Mouse (Mus musculus): ENCODE measurements around the gene Lpp. TPM values are rescaled to one million over a fixed set of nuclear protein-coding genes. Genes with fewer than 3 reads are reported as not detected.

Lpp gene
- polyA plus RNA-seq, 1 experiment, result 256 TPM

DNA sequence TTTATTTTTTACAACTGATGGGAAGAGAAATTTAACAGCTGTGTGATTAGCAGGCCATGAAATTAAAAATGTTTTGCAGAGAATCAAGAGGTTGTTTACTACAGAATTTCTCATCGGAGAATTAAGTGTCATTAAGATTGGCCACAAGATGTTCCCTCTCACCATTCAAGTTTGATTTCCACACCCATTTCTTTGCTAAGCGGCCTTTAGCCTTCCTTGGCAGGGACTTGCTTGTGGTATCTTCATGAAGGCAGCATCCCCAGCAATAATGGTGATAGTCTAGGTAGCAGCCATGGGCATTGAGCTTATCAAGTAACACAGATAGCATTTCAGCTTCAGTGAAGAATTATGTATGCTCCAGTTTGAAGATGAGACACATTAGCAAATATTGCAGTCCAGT, 183.7 kb downstream of the Lpp start:
- no peaks in the 10 kb centered on the region; the same call in 1 of the 2 replicates for H3K4me1 ChIP-seq (ENCODE audit: control insufficient read depth, insufficient read depth, low read length)
- H3K27ac ChIP-seq (ENCODE audit: insufficient read depth, low read length), result no peak overlapping the region
- TF ChIP-seq CTCF (IDR thresholded peaks at IDR 0.05; ENCODE audit: borderline replicate concordance, insufficient read depth, low read length) (no peak), POLR2A (IDR thresholded peaks at IDR 0.05; ENCODE audit: low read depth, low read length) (no peak)
- H3K4me3 ChIP-seq (ENCODE audit: insufficient read depth, low read length), result no peak overlapping the region

DNA sequence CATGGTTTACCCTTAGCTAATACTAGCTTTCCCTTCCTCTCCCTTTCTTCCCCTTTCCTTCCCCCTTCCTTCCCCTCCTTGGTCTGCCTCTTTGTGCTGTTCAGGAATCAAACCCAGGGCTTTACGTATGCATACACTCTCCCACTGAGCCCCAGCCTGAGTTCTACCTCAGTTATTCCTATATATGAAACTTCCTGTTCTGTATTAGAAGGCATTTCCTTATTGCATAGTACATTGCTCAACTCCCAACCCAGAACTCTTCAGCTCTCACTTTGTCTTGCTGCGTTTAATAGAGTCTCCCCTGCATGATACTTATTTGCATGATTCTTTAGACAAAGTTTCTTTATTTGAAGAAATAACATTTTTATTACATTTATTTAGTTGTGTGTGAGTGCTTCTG, 184.5 kb downstream of the Lpp start:
- H3K27ac ChIP-seq (ENCODE audit: insufficient read depth, low read length), result no peak overlapping the region
- no peak overlapping the region for H3K4me3 ChIP-seq (ENCODE audit: insufficient read depth, low read length)
- TF ChIP-seq POLR2A (IDR thresholded peaks at IDR 0.05; ENCODE audit: low read depth, low read length), result no peak
- TF ChIP-seq CTCF (IDR thresholded peaks at IDR 0.05; ENCODE audit: borderline replicate concordance, insufficient read depth, low read length), result no peak
- H3K4me1 ChIP-seq (ENCODE audit: control insufficient read depth, insufficient read depth, low read length), result no peaks in the 10 kb centered on the region; the same call in 1 of the 2 replicates

DNA sequence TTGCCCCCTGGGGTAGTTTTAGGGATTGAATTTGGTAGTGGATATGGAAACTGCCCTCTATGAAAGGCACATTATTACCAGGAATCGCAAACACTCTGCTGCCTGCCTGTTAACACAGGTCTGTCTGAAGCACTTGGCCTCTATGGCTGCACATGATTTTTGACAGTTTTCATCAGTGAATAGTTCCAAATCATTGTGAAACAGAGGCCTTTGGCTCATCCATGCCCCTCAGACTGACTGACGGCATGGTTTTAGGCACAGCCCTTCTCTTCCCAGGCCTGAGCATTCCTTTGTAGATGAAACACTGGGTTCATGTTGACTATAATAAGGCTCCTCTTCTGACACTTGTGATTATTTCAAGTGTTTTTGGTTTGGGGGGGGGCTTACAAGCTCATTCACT, 189.5 kb downstream of the Lpp start:
- Histone ChIP-seq H3K27ac (ENCODE audit: insufficient read depth, low read length) (no peak overlapping the region), H3K4me3 (ENCODE audit: insufficient read depth, low read length) (no peak overlapping the region), H3K4me1 (ENCODE audit: control insufficient read depth, insufficient read depth, low read length) (no peaks in the 10 kb centered on the region)
- no peak for TF ChIP-seq POLR2A (IDR thresholded peaks at IDR 0.05; ENCODE audit: low read depth, low read length)
- no peak for TF ChIP-seq CTCF (IDR thresholded peaks at IDR 0.05; ENCODE audit: borderline replicate concordance, insufficient read depth, low read length)

DNA sequence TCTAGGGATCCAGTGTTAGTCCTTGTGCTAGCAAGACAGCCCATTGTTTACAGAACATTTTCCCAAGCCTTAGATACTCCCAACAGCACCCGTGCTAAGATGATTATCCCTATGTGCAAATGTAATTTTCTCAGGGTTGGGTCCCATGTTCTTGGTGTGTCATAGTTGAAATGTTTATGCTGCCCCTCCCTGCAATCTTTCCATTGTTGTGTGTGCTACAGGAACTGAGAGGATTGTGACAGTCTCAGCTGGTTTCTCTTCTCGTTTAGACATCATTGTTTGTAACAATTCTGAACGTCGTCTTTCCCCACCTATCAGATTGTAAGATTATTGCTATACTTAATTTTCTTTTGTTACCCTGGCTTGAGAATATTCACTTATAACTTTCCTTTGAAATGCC, 200.2 kb downstream of the Lpp start:
- H3K4me1 ChIP-seq (ENCODE audit: control insufficient read depth, insufficient read depth, low read length), result no peaks in the 10 kb centered on the region; the same call in none of the 2 replicates
- H3K27ac ChIP-seq (ENCODE audit: insufficient read depth, low read length), result no peak overlapping the region
- H3K4me3 ChIP-seq (ENCODE audit: insufficient read depth, low read length), result no peak overlapping the region
- no peak for TF ChIP-seq CTCF (IDR thresholded peaks at IDR 0.05; ENCODE audit: borderline replicate concordance, insufficient read depth, low read length)
- no peak for TF ChIP-seq POLR2A (IDR thresholded peaks at IDR 0.05; ENCODE audit: low read depth, low read length)

DNA sequence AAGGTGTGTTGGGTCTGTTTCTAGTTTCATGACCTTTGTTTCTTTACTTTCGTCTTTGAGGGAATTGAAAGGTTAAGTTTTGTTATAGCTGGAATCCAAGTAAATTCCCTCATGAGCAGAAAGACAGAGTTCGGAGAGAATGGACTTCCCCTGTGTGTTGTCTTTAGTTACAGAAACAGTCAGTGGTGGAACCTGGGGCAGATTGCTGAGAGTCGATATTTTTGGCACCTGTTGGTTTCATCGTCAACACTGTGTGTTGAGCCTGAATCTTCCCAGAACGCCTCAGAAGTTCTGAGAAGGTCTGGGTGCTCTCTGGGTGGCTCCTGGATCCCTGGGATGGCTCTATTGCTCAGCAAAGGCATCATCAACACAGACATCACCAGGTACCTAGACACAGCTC, 201.2 kb downstream of the Lpp start:
- H3K27ac ChIP-seq (ENCODE audit: insufficient read depth, low read length), result no peak overlapping the region
- no peak for TF ChIP-seq POLR2A (IDR thresholded peaks at IDR 0.05; ENCODE audit: low read depth, low read length)
- TF ChIP-seq CTCF (IDR thresholded peaks at IDR 0.05; ENCODE audit: borderline replicate concordance, insufficient read depth, low read length), result no peak
- no peaks in the 10 kb centered on the region; the same call in none of the 2 replicates for H3K4me1 ChIP-seq (ENCODE audit: control insufficient read depth, insufficient read depth, low read length)
- no peak overlapping the region for H3K4me3 ChIP-seq (ENCODE audit: insufficient read depth, low read length)

DNA sequence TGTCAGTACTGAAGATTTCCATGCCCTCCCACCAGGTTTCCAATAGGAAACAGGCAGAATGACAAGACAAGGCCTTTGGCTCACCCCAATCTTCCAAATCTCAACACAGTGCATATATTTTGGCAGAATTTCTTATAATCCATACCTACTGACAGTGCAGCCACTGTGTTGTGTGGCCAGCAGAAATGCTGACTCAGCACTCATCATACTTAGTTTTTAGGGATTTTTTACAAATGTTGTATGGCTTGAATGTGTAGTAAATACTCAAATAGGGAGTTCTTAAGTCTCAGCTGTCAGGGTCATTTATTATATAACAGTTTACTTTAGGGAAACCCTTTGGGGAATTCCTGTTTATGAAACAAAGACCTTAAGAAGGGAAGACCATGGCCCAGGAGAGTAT, 202.2 kb downstream of the Lpp start:
- Histone ChIP-seq H3K27ac (ENCODE audit: insufficient read depth, low read length) (no peak overlapping the region), H3K4me1 (ENCODE audit: control insufficient read depth, insufficient read depth, low read length) (no peaks in the 10 kb centered on the region; the same call in none of the 2 replicates), H3K4me3 (ENCODE audit: insufficient read depth, low read length) (no peak overlapping the region)
- TF ChIP-seq POLR2A (IDR thresholded peaks at IDR 0.05; ENCODE audit: low read depth, low read length), result no peak
- no peak for TF ChIP-seq CTCF (IDR thresholded peaks at IDR 0.05; ENCODE audit: borderline replicate concordance, insufficient read depth, low read length)

DNA sequence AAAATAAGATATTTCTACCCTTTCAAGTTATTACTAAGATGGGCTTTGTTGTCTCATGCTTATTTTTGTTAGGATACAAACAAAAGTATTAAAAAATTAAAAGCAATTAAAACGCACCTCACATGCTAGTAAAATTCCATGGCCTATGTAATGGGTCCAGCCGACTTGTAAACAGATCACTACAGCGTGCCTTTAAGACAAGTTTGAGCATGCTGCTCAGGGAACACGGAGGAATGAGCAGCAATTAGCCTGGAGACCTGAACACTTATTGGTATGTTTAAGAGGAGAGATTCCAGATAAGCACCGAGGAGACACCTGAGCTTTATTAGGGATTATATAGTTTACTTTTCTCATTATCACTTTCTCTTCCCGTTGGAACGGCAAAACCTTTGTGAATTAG, 205.3 kb downstream of the Lpp start:
- H3K4me3 ChIP-seq (ENCODE audit: insufficient read depth, low read length), result no peak overlapping the region
- no peak for TF ChIP-seq CTCF (IDR thresholded peaks at IDR 0.05; ENCODE audit: borderline replicate concordance, insufficient read depth, low read length)
- TF ChIP-seq POLR2A (IDR thresholded peaks at IDR 0.05; ENCODE audit: low read depth, low read length), result no peak
- H3K27ac ChIP-seq (ENCODE audit: insufficient read depth, low read length), result no peak overlapping the region
- H3K4me1 ChIP-seq (ENCODE audit: control insufficient read depth, insufficient read depth, low read length), result peaks cover 4% of the 10 kb centered on the region; the same call in 1 of the 2 replicates

DNA sequence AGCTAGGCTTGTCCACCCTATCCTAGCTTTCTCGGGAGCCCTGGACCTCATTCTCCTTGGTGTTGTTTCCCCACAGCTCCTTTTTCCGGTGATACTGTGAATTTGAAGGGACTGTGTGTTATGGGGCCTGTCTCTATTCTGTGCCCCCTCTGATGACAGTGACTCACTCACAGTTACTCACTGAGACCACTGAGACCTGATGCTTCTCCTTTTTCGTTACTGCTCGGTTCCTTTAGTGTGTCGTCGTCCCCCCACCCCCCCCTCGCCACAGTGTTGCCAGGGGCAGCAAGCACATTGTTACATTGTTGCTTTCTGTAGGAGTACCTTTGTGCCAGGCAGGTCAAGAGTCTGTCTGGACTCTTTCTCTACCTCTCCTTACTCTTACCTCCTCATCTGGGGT, 206.5 kb downstream of the Lpp start:
- Histone ChIP-seq H3K4me3 (ENCODE audit: insufficient read depth, low read length) (no peak overlapping the region), H3K27ac (ENCODE audit: insufficient read depth, low read length) (no peak overlapping the region), H3K4me1 (ENCODE audit: control insufficient read depth, insufficient read depth, low read length) (peaks cover 4% of the 10 kb centered on the region)
- TF ChIP-seq POLR2A (IDR thresholded peaks at IDR 0.05; ENCODE audit: low read depth, low read length), result no peak

DNA sequence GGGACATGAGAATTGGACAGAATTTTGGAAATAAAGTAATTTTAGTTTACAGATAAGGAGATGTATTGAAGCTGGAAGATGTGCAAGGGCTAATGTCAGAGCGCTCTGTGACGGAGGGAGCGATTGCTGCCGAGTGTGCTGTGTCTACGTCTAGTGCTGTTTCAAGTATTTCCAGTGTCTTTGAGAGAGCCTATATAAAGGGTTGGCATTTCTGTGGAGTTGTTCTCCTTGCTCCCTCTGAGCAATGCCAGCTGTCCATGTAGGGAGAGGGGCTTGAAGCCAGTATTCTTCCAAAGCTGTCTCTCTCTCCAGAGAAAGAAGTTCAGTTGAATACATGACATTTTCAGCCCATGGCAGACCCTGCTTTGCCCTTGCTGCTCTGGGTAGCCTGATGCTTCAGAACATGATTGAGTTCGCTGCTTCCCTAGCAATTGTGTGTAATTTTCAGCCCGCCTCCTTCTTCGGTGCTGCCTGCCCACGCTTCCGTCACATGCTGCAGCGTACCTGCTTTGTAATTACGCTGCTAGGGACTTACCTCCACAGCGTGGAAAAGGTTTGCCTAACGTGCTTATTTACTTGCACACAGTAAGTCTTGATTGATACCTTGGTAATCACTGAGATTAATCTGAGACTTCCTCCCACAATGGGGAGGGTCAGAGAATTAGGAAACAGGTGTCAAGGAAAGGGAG, 207.1 kb downstream of the Lpp start:
- H3K27ac ChIP-seq (ENCODE audit: insufficient read depth, low read length), result no peak overlapping the region
- peaks cover 4% of the 10 kb centered on the region for H3K4me1 ChIP-seq (ENCODE audit: control insufficient read depth, insufficient read depth, low read length)
- no peak for TF ChIP-seq POLR2A (IDR thresholded peaks at IDR 0.05; ENCODE audit: low read depth, low read length)
- TF ChIP-seq CTCF (IDR thresholded peaks at IDR 0.05; ENCODE audit: borderline replicate concordance, insufficient read depth, low read length), result no peak
- no peak overlapping the region for H3K4me3 ChIP-seq (ENCODE audit: insufficient read depth, low read length)

DNA sequence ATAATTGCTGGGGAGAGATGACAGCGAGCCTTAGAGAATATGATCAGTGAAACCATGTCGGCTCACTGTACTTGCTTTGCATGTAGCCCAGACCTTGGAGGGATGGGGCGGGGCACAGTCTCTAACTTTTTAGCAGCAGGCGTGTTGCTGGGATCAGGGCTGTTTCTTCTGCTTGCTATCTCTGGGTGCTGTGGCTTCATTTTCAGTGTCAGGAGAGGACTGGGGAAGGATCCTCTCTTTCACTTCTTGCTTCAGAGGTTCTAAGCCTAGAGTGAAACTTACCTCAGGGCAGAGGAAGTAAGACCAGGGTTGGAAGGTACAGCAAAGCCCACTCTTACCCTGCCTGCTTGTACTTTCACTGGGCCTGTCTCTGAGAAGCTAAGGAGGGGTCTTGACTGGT, 210.0 kb downstream of the Lpp start:
- peaks cover 6% of the 10 kb centered on the region for H3K4me1 ChIP-seq (ENCODE audit: control insufficient read depth, insufficient read depth, low read length)
- no peak overlapping the region for H3K4me3 ChIP-seq (ENCODE audit: insufficient read depth, low read length)
- TF ChIP-seq POLR2A (IDR thresholded peaks at IDR 0.05; ENCODE audit: low read depth, low read length), result no peak
- no peak for TF ChIP-seq CTCF (IDR thresholded peaks at IDR 0.05; ENCODE audit: borderline replicate concordance, insufficient read depth, low read length)
- H3K27ac ChIP-seq (ENCODE audit: insufficient read depth, low read length), result no peak overlapping the region
